Mouse (Mus musculus): ENCODE results near the gene Ganc.

Ganc gene

DNA sequence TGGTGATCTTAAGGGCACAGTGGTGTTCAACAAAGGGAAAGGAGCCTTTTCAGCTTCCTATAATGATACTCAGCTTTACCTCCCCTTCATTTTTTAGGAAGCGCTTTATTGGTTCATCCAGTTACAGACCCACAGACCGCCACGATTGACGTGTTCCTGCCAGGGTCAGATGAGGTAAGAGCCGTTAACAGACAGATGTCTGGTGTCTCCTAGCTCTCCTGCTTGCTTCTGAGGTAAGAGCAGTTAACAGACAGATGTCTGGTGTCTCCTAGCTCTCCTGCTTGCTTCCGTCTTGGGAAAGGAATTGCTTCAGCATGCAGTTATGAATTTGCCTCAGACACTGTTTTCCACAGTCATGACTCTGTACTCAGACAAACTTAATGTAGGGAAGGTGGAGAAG is 47.0 kb downstream of the Ganc start:
- DNase-seq (ENCODE audit: low read depth, low spot score) = no peak

DNA sequence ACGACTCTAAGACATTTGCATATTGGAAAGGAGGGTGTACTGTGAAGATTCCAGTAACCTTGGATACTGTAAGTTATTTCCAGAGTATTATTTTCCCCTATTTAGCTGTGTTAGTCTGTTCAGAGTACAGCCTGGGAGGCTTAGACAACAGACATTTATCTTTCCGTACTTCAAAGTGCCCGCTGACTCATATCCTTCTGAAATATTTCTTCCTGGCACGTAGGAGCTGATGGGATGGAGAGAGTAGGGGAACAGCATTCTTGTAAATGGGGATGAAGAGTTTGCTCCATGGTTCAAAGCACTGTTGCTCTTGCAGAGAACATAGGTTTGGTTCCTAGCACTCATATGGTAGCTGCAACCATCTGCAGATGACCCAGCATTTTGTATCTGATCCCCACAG is 48.9 kb downstream of the Ganc start:
- DNase-seq (ENCODE audit: low read depth, low spot score) = no peak

DNA sequence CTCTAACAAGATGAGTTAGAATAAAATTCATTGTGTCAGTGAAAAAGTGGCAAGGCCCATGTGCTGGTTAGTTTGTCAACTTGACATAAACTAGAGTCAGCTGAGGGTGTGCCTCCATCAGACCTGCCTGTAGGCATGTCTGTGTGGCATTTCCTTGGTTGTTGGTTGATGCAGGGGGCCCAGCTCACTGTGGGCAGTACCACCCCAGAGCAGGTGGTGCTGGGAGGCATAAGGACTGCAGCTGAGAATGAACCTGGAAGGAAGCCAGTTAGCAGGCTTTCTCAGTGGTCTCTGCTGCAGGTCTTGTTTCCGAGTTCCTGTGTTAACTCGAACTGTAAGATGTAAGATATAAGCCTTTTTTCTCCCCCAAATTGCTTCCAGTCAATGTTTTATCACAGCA is 51.3 kb downstream of the Ganc start:
- no peak for DNase-seq (ENCODE audit: low read depth, low spot score)

DNA sequence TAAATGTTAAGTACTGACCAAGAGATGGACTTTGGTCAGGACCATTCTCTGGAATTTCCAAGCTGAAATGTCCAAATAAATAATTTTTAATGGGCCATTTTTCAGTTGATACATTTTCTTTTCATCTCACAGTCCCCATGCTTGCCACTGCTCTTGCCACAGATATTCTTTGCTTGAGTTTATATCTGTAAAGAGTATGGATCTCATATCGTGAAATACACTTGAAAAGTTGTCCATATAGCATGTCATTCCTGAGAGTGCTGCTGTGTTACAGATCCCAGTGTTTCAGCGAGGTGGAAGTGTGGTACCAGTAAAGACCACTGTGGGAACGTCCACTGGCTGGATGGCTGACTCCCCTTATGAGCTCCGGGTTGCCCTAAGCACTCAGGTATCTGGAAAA is 52.0 kb downstream of the Ganc start, which contains the start of gene Capn3:
Gene Capn3 (plus strand): TSS at position 301 of the 400 bp plus-strand sequence.
- no peak for DNase-seq (ENCODE audit: low read depth, low spot score)

DNA sequence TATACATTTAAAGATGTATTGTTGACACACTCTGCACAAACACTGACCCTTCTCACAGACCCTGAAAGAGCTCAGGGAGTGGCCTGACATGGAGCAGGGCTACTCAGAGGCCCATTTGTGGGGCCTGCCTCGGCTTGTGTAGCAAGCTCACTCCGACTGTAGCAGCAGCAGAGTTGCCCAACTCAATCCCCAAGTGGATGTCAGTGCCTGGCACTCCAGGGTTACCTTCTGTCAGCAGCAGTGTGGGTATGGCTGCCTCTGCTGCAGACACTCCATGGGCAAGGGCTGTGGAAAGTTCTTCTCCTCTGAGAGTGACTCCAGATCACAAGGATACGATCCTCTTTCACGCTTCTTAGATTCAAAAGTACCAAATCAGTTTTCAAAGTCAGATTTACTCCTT is 56.5 kb downstream of the Ganc start:
- DNase-seq (ENCODE audit: low read depth, low spot score) = no peak

DNA sequence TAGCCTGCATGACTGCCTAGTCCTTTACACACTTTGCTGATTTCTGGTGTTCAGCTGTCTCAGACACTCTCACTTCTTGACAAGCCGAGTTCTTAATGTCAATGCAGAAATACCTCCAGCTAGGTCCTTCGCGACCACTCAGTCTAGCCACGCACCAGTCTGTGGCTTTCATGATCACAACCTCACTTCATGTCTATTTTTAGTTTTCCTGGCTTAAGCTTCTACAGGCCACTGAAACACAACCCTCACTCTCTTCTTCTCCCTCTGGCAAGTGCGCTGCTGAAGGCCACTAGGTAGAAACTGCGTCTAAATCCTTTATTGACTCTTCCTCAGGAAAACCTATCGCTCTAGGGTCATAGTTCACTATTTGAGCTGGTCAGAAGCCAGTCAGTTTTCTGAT is 59.6 kb downstream of the Ganc start:
- DNase-seq (ENCODE audit: low read depth, low spot score) = no peak

DNA sequence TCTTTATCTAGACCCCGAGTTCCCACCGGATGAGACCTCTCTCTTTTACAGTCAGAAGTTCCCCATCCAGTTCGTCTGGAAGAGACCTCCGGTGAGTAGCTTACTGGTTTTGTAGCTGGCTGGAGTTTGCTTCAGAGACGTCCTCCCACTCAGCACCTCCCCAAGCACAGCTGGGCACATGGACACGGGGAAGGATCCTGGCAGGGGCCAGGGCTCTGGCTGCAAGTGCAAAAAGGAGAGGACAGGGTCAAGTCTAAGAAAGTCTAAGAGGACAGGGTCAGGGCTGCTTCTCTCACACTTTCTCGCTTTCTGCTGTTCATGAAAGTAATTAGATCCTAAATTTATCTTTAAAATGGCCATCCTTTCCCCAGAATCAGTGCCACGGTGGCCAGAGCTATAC is 60.4 kb downstream of the Ganc start:
- DNase-seq (ENCODE audit: low read depth, low spot score) = no peak

DNA sequence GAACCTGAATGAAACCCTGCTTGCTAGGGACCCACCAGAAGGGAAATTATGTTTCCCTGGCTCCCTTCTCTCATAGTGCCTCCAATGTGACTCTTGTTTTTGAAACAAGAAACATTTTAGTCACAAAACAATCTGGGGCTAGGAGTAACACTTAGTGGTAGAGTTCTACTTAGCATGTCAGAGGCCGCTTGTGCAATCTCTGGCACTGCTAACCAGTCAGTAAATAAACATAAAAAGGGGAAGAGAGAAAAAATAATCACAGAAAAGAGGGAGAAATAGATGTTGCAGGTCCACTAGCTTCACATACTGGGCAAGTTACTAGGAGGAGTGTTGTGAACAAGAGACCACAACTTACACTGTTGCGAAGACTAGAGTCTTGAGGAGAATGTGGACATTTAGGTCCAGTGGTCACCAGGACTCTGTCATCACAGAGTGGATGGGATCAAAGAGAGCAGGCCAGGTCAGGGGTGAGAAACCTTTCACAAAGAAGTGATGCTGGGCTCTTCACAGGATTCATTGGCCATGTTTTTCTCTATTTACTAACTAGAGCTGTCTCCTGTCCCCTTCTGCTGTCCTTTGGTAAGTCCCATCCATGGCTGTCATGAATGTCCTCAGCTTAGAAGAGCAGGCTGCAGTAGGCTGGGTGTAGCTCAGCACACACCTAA is 61.2 kb downstream of the Ganc start:
- no peak for DNase-seq (ENCODE audit: low read depth, low spot score)

DNA sequence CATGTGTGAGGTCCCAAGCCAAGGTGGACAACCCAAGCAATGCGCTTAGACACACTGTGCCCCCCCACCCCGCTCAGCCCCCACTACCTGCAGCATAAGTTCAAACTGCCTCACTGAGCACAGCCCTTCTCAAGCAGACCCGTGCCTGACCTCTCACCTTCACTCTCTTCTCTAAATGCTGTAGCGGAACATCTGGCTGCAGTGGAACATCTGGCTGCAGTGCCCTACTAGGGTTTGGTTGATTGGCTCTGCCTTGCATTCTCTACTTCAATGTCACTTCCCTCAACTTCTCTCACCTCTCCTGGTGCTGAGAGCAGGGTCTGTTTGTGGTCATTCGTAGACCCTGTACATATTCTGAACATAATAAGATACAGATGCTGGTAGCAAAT is 61.7 kb downstream of the Ganc start:
- DNase-seq (ENCODE audit: low read depth, low spot score) = no peak

DNA sequence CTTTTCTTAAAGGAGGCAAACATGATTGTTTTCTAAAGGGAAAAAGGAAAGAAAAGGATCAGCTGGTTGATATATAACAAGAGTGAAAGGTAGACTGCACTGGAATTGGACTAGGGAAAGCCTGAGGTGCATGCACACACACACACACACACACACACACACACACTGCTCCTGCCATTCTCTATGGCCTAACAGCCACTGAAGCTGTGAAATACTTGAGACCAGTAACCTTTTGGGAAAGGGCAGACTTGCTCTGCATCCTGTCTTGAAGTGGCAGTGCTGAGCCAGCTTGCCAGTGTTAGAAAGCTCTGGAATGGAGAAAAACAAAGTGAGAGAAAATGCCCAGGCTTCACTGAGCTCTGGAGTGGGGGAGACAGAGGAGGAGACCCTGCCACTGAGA is 64.3 kb downstream of the Ganc start:
- no peak for DNase-seq (ENCODE audit: low read depth, low spot score)

DNA sequence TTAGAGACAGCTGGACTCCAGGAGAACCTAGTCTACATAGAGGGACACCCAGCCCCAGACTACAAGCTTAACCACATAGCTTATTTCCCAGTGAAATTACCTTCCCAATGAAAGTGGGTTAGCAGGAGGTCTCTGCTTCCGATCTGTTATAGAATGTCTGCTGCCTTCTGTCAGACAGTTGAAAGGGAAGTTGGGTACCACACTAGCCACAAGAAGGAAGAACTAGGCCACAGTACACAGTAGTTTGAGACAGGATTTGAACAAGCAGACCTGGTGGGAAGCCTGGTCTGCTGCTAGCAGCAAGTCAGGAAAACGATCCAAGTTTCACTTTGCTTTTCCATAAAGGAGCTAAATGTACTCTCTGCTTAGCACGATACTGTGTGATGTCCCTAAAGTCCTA is 65.5 kb downstream of the Ganc start:
- DNase-seq (ENCODE audit: low read depth, low spot score) = no peak

DNA sequence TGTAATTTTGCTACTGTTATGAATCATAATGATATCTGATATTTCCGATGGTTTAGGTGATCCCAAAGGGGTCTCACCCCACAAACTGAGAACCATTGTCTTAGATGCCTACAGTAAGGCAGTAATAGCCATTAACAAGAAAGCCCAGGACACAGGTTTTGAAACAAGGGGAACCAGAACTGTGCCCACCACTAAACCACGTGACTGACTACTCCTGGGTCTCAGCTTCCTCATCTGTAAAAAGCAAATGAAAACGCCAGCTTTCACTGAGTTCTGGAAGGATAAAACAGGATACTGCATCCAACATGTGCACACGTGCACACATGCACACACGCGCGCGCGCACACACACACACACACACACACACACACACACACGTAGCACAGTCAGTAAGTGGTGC is 66.0 kb downstream of the Ganc start:
- no peak for DNase-seq (ENCODE audit: low read depth, low spot score)

DNA sequence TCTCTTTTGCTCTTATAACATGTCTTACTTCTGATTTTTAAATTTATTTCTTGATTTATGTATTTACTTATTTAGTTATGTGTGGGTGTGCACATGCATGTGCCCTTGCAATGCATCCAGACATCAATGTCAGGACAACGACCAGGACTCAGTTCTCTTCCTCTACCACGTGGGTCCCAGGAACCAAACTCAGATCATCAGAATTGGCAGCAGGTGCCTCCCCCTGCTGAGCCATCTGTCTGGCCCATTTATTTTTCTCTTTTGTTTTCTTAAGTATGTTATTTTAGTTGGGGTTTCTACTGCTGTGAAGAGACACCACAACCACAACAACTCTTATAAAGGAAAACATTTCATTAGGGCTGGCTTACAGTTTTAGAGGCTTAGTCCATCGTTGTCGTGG is 67.2 kb downstream of the Ganc start:
- no peak for DNase-seq (ENCODE audit: low read depth, low spot score)

DNA sequence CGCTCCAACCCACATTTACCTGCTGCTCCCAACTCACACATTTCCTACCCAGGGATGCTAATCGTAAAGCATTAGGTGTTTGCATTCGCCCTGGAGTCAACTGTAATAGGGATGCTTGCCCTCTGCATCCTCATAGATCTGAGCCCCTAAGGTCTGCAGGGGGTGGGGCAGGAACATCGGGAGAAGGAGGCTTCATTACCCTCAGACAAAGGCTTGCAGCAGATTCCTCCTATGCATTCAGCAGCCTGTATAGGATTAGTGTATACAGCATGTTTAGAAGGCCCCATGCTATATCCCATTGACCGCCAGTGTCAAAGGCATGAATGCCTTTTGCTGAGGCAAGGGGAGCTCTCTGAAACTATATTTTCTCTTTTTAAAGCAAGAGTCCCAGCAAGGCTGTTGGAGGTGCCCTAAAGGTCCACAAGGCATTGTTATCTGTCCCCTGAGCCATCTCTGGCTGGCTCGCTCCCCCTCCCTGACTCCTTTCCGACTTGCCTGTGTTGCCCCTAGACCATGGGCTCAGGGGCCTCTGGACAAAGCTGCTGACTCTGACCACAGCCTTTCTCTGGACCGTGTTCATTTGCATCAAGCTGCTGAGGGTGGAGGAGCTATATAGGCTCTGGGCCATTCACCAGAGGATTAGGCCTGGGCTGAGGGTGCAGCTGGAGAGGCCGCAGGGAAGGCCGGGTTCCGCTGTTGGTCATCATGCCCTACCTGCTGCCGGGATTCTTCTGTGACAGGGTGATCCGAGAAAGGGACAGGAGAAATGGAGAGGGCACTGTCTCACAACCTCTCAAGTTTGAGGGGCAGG is 72.8 kb downstream of the Ganc start:
- DNase-seq (ENCODE audit: low read depth, low spot score) = no peak

DNA sequence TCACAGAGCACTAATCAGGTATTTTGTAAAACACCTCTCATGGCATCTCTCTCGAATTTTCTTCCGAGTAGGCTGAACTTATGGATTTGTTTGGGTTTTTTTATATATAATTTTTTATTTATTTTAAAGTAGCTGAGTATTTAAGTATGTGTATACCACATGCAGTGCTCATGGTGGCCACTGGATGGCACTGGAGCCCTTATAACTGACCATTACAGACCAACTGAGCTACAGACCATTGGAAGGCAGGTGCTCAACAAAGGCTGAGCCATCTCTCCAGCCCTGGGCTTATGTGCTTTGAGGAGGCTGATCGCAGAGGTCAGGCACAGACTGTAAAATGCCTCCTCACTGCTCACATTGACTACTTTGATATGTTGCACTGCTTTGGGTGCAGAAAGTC is 74.9 kb downstream of the Ganc start:
- no peak for DNase-seq (ENCODE audit: low read depth, low spot score)

DNA sequence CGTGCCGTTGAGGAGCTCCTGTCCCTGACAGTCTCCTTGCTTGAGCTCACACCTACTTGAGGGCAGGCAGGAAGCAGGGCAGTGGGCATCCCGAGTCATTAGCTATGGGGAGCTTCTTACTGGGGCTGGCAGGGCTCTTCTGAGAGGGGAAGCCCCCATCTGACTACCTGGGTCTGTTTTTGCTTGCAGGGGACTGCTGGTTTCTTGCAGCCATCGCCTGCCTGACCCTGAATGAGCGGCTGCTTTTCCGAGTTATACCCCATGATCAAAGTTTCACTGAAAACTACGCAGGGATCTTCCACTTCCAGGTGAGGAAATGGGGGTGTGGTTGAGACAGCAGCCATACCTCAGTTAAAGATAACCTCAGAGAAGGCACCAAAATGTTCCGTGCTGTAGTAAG is 78.2 kb downstream of the Ganc start:
- DNase-seq (ENCODE audit: low read depth, low spot score) = no peak

DNA sequence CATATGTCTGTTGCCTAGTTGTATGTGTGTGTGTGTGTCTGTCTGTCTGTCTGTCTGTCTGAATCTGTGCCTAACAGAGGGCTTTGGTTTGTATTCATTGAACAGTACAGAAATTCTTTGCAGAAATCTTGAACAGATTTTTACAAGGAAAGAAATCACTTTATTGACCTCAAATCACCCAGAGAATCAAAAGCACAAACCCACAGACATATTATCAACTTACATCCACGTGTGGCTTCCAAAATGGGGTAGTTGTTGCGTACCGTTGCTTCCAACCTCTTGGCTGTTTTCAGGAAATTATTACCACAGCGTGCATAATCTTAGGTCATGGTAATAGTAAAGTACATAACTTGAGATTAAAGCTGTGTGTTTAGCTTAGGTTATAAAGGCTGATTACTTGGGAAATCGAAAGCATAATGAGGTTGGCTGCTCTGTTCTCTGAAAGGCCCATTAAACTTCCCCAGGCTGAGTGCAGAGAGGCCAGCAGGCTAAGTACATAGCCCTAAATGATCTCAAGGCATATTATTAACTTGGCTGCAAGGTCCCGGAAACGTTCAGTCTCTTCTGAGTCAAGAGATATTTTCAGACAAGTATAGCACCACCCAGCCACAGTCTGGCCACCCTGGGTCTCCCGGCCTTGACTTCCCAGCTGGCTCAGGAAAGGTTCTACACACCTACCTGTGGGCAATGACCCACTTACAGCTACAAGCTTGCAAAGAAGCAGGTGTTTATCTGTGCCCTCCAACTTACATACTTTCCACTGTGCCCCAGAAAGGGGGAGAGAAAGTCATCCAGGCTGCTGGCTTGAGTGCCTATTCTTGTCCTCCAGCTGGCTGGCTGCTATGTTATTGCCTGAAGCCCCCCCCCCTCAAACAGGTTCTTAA is 79.1 kb downstream of the Ganc start:
- DNase-seq (ENCODE audit: low read depth, low spot score) = no peak

DNA sequence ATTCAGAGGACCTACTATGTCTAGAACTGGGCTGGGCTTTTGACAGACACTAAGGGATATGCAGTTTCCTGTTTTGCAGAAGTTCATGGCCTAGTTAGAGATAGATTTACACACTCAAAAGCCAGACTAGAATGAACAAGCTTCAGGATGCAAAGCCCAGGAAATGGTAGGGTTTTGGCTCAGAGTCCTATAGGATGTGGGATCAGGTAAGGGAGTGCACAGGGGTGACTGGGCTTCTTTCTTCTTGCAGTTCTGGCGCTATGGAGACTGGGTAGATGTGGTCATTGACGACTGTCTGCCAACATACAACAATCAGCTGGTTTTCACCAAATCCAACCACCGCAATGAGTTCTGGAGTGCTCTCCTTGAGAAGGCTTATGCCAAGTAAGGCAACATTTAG is 80.5 kb downstream of the Ganc start:
- no peak for DNase-seq (ENCODE audit: low read depth, low spot score)

DNA sequence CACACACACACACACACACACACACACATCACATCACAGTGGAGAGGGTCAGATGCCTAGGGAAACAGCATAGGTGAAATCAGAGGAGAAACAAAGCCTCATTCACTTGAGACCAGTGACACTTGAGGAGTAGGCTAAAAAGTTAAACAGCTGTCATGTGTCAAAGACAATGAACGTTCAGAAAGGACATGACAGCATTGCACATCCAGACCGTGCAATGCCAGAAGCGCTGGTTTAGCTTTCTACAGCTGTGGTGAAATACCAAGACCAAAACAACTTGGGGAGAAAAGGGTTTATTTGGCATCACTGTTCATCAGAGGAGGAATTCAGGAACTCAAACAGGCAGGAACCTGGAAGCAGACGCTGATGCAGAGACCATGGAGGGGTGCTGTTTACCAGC is 89.6 kb downstream of the Ganc start:
- DNase-seq (ENCODE audit: low read depth, low spot score) = no peak

DNA sequence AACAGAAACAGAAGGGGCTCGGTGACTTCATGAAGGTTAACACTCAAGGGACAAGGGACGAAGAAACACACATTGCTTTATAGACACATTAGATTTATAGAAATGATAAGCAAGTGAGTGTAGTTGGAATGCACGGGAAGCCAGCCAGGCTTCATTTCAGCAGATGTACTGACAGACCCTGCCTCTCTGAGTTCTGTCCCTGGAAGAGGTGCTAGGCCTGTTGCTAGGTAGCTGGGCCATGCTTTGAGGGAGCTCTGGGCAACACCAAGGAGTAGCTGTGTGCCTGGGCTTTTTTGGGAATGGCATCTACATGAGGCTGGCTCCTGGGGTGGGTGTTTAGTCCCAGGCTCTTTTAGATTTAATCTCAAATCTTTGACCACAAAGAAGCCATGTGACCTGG is 92.8 kb downstream of the Ganc start:
- DNase-seq (ENCODE audit: low read depth, low spot score) = peak; percentile 52

DNA sequence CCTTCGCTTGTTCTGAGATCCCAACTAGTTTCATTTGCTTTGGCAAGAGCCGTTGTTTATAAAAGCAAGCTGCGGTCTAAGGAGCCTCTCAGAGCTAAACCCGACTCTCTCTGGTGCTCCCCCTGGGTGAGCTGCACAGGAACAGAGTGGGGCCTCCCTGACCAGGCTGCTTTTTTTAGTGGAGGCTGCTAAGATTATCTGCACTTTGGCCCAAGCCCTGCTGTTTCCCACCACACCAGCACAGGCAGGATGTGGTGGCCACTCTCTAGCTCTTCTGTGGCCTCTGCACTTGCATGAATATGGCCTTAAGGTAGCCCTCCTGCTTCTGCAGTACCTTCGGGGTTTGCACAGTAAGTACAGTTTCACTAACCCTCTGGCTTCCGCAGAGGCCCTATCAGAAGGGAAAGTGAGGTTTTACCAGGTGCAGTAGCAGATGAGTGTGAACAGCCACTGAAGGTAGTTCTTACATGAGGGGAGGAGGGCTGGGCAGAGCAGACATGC is 96.3 kb downstream of the Ganc start:
- DNase-seq (ENCODE audit: low read depth, low spot score) = no peak
